Mouse (Mus musculus): Measurements from ENCODE around the gene Spon1. TPM values are rescaled to one million over a fixed set of nuclear protein-coding genes. Genes with fewer than 3 reads are reported as not detected.

The Spon1 gene
- total RNA-seq, 2 experiments from 2014 or later = 35.6 to 38.3 TPM

GRCm38 (mm10) chr7:113826510-113826909 is 60.7 kb downstream of the Spon1 start:
- no peak for DNase-seq (ENCODE audit: low spot score in 2 of 2)
- intact Hi-C loops (cut with DNase I) = no loop called here

- intact Hi-C loops (cut with DNase I) = no loop called here
- DNase-seq (ENCODE audit: low spot score in 2 of 2) = no peak
Measured at GRCm38 (mm10) chr7:113828122-113828571, 62.3 kb downstream of the Spon1 start.

- intact Hi-C loops (cut with DNase I) = no loop called here
- no peak for DNase-seq (ENCODE audit: low spot score in 2 of 2)
Measured at GRCm38 (mm10) chr7:113828576-113828975, 62.8 kb downstream of the Spon1 start.

- intact Hi-C loops (cut with DNase I) = no loop called here
- DNase-seq (ENCODE audit: low spot score in 2 of 2) = no peak
Measured at GRCm38 (mm10) chr7:113837151-113837550, 71.4 kb downstream of the Spon1 start.

GRCm38 (mm10) chr7:113839431-113839830 is 73.6 kb downstream of the Spon1 start:
- intact Hi-C loops (cut with DNase I) = no loop called here
- DNase-seq (ENCODE audit: low spot score in 2 of 2) = no peak

GRCm38 (mm10) chr7:113841521-113841920 is 75.7 kb downstream of the Spon1 start:
- intact Hi-C loops (cut with DNase I) = no loop called here
- no peak for DNase-seq (ENCODE audit: low spot score in 2 of 2)

GRCm38 (mm10) chr7:113843150-113843549 is 77.4 kb downstream of the Spon1 start:
- intact Hi-C loops (cut with DNase I) = no loop called here
- no peak for DNase-seq (ENCODE audit: low spot score in 2 of 2)

GRCm38 (mm10) chr7:113845191-113845590 is 79.4 kb downstream of the Spon1 start:
- intact Hi-C loops (cut with DNase I) = no loop called here
- DNase-seq (ENCODE audit: low spot score in 2 of 2) = peak in 1 of 2 experiments; percentile 26

GRCm38 (mm10) chr7:113846553-113846952 is 80.8 kb downstream of the Spon1 start:
- DNase-seq (ENCODE audit: low spot score in 2 of 2) = peak in 1 of 2 experiments; percentile 18
- intact Hi-C loops (cut with DNase I) = no loop called here

- no peak for DNase-seq (ENCODE audit: low spot score in 2 of 2)
- intact Hi-C loops (cut with DNase I) = no loop called here
Measured at GRCm38 (mm10) chr7:113847041-113847819, 81.4 kb downstream of the Spon1 start.

GRCm38 (mm10) chr7:113850389-113850788 is 84.6 kb downstream of the Spon1 start:
- intact Hi-C loops (cut with DNase I) = no loop called here

GRCm38 (mm10) chr7:113855396-113855795 is 89.6 kb downstream of the Spon1 start:
- intact Hi-C loops (cut with DNase I) = no loop called here
- peak in 1 of 2 experiments; percentile 19 for DNase-seq (ENCODE audit: low spot score in 2 of 2)

More at GRCm38 (mm10) chr7:113850389-113850788, 84.6 kb downstream of the Spon1 start:
- no peak for DNase-seq (ENCODE audit: low spot score in 2 of 2)

GRCm38 (mm10) chr7:113856067-113856466 is 90.3 kb downstream of the Spon1 start:
- intact Hi-C loops (cut with DNase I) = no loop called here
- no peak for DNase-seq (ENCODE audit: low spot score in 2 of 2)

GRCm38 (mm10) chr7:113859480-113859881 is 93.7 kb downstream of the Spon1 start:
- no peak for DNase-seq (ENCODE audit: low spot score in 2 of 2)
- intact Hi-C loops (cut with DNase I) = no loop called here

- intact Hi-C loops (cut with DNase I) = no loop called here
- DNase-seq (ENCODE audit: low spot score in 2 of 2) = no peak
Measured at GRCm38 (mm10) chr7:113861964-113862363, 96.2 kb downstream of the Spon1 start.

GRCm38 (mm10) chr7:113872846-113873245 is 107.0 kb downstream of the Spon1 start:
- no peak for DNase-seq (ENCODE audit: low spot score in 2 of 2)
- intact Hi-C loops (cut with DNase I) = no loop called here

- no peak for DNase-seq (ENCODE audit: low spot score in 2 of 2)
- intact Hi-C loops (cut with DNase I) = no loop called here
Measured at GRCm38 (mm10) chr7:113877451-113877850, 111.7 kb downstream of the Spon1 start.

- DNase-seq (ENCODE audit: low spot score in 2 of 2) = no peak
- intact Hi-C loops (cut with DNase I) = no loop called here
Measured at GRCm38 (mm10) chr7:113877926-113878325, 112.1 kb downstream of the Spon1 start.

GRCm38 (mm10) chr7:113879085-113879501 is 113.3 kb downstream of the Spon1 start:
- intact Hi-C loops (cut with DNase I) = no loop called here
- DNase-seq (ENCODE audit: low spot score in 2 of 2) = no peak

- intact Hi-C loops (cut with DNase I) = no loop called here
- no peak for DNase-seq (ENCODE audit: low spot score in 2 of 2)
Measured at GRCm38 (mm10) chr7:113880021-113880420, 114.2 kb downstream of the Spon1 start.

GRCm38 (mm10) chr7:113890782-113891181 is 125.0 kb downstream of the Spon1 start:
- DNase-seq (ENCODE audit: low spot score in 2 of 2) = no peak
- intact Hi-C loops (cut with DNase I) = no loop called here

Measured in left cerebral cortex, postnatal 25 days (tissue).